Mouse (Mus musculus) embryonic fibroblast, embryonic 13.5 days (primary cell): ENCODE results near the gene Ssh3.

Experiments
- CTCF ChIP-seq: IDR thresholded peaks from 2 replicates; pipeline ENCODE4 v1.5.1; 2011; ENCODE audit warnings: mild to moderate bottlenecking, control low read depth, low read length, moderate library complexity, borderline replicate concordance; ENCODE audit not compliant: insufficient read depth
- POLR2A ChIP-seq: IDR thresholded peaks from 2 replicates; pipeline ENCODE4 v1.6.1; 2011; ENCODE audit warnings: low read depth, mild to moderate bottlenecking, control low read depth, low read length, moderate library complexity

DNA sequence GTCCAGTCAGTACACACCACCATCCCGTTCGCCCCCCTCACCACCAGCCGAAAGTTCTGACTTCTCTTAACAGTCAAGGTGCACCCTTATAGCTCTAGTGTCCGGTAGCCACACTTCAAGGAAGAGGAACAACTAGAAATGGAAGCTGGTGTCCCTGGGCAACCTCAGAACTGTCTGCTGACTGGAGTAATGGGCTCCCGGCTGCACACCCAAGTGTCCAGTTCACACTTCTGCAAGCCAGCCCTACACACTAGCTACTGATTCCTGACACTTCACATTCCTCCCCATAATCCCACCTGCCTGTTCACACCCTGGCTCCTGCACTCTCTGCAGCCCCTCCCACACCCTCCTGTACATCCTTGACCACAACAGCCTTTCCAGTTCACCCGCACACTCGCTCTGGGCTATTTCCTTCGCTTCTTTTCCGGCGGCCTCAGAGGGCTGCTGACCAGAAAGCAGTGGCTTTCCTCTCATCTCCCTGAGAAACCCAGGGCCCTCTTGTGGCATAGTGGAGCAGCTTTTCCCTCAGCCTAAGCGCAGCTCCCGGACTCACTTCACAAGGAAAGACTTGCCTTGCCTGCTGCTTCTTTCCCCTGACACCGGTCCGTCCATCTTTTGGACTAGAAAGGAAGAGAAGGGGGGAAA is 52.8 kb downstream of the Ssh3 start:
- TF ChIP-seq POLR2A = no peak
- peak; percentile 32; the same call in 1 of the 2 replicates for TF ChIP-seq CTCF
